Mouse (Mus musculus) G1E (cell line): ENCODE measurements around the gene Lrrc25.

Experiments used
- GATA1 ChIP-seq: IDR thresholded peaks from 2 replicates; pipeline ENCODE4 v1.6.1; 2012; ENCODE audit warnings: borderline replicate concordance, low read length, inconsistent platforms, mixed read lengths
- POLR2AphosphoS5 ChIP-seq: IDR thresholded peaks from 2 replicates; pipeline ENCODE4 v1.6.1; 2012; ENCODE audit warnings: low read depth, low read length, inconsistent platforms; ENCODE audit not compliant: insufficient replicate concordance

DNA sequence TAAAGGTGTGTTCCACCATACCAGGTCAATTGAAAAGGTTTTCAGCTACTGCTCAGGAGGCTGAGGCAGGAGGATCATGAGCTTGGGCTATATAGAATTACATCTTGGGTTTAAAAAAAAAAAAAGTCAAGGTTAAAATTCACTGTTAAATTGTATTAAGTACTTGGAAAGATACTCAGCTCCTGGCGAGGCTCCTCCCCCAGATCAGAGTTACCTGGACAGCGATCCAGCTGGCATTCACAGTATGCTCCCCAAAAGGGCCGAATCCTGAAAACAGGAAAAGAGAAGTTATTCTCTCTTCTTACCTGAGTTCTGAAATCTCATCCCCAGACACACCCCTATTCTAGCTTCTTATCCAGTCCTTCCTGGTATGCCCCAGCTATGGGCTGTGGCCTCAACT lies 41.3 kb downstream of the Lrrc25 start:
- no peak for TF ChIP-seq POLR2AphosphoS5
- TF ChIP-seq GATA1: no peak
